Mouse (Mus musculus) hindlimb bud, embryonic 11.5 days (tissue): ENCODE measurements around the gene Tmem102.

Source experiments
- DNase-seq: peaks from one replicate; pipeline ENCODE4 v3.0.0-alpha.2; 2012; ENCODE audit warnings: low read depth, low spot score; ENCODE audit errors: extremely low spot score

Gene Tmem102

DNA sequence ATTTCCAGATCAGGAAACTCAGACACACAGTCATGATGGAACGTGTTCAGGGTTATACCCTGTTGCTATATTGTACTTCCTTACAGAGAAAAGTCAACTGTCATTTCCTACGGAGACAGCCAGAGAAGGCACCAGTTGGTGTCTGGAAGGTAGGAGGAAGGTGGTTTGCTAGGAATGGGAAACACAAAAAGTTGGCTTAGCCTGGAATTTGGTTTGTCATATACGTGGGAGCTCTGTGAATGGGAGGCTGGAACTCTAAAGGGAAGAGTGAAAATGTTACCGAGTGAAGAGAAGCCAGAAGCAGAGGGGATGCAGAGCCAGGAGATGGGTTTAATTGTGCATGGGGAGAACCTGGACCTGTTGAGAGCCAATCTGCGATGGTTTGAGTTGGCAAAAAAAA lies 14.0 kb downstream of the Tmem102 start:
- no peak for DNase-seq

DNA sequence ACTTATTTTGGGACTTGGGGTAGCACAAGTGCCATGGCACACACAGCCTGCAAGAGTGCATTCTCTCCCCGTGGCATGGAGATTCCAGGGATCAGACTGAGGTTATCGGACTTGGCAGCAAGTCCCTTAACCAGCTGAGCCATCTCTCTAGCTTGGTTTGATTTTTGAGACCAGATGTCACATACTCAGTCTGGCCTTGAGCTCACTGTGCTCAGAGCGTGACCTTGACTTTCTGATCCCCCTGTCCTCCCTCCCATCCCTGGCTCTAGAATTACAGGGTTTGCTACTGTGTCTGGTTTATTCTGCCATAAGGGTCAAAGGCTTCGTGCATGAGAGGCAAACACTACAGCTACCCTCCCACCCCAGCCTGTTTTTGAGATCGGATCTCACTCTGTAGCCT lies 16.0 kb downstream of the Tmem102 start:
- DNase-seq, result no peak

DNA sequence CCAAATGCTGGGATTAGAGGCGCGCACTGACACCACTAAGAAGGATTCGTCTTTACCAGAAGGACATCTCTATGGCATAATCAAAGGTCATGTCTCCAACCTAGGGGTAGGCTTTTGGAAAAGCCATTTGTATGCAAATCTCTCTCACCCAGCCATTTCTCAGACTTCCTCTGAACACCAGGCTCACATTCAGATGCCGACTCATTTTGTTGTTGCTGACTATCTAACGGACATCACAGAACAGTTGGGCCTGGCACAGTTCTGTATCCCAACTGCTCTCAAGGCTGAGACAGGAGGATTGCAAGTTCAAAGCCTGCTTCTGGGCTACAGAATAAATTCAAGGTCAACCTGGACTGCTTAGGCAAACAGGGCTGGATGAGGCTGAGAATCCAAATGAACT lies 18.1 kb downstream of the Tmem102 start:
- DNase-seq, result no peak

DNA sequence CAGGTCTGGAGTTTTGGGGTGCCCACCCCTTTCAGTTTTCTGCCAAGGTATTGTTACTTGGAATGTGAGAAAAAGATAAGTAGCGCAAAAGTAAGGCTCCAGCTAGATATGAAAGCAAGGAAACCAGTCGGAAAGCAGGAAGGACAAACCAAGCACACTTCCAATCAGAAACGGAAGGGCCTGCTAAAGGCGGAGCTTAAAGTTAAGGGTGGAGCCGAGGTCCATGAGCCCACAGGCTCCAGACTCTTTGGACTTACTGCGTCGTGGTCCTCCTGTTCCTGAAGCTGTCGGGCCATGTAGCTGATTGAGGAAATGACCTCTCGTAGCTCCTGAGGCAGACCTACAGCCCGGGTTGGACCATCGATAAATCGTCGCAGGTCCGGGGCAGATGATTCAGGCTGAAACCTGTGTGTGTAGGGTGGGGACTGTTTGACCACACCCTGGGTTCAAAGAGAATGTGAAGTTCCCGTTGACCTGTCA lies 20.6 kb downstream of the Tmem102 start:
- no peak for DNase-seq

DNA sequence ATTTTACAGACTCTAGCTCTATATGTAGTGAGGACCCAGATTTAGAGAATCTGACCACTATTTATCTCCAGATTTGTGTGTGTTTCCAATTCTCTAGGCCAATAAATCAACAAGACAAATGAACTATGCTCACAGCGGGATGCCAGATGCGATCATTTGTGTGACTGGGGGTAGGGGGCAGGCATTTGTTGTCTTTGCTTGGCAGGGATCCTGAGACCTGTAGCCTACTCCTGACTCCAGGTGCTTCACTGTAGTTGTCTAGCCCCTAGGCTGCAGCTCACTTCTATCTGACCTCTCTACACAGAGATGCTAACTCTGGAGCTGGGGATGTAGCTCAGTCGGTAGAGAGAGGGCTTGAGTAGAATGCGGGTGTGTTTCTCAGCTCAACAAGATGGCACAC lies 23.6 kb downstream of the Tmem102 start:
- no peak for DNase-seq

DNA sequence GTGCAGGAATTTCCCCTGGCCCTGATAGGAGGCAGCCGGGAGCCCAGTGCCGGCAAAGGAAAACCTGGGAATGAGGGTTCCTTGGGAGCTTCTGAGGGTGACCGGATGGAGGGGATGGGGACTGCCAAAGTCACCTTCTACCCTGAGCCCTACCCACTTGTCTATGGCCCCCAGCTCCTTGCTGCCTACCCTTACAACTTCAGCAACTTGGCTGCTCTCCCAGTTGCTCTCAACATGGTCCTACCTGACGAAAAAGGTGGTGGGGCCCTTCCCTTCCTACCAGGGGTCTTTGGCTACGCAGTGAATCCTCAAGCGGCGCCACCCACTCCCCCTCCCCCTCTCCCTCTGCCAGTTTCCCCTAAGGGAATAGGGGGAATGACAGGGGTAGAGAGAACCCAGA lies 26.4 kb downstream of the Tmem102 start:
- no peak for DNase-seq

DNA sequence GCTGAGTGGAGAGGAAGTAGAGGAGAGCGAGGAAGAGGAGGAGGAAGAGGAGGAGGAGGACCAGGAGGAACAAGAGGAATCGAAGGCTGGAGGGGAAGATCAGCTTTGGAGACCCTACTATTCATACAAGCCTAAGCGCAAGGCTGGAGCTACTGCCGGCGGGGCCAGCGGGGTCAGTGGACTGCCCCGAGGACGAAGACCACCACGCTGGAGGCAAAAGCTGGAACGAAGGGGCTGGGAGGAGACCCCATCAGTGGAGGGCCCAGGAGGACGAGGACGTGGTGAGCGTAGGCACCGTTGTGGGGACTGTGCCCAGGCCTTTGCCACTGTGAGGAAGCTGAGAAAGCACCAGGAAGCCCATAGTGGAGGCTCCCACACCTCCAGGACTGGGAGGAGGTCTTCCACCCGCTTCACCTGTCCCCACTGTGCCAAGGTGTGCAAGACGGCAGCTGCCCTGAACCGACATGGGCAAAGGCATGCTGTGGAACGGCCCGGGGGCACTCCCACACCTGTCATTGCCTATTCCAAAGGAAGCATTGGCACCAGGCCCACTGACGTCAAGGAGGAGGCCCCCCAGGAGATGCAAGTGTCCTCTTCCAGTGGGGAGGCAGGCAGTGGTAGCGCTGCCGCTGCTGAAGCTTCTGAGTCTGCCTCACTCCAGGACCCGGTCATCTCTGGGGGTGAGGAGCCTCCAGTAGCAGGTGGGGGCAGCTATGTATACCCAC lies 27.0 kb downstream of the Tmem102 start:
- DNase-seq, result no peak

DNA sequence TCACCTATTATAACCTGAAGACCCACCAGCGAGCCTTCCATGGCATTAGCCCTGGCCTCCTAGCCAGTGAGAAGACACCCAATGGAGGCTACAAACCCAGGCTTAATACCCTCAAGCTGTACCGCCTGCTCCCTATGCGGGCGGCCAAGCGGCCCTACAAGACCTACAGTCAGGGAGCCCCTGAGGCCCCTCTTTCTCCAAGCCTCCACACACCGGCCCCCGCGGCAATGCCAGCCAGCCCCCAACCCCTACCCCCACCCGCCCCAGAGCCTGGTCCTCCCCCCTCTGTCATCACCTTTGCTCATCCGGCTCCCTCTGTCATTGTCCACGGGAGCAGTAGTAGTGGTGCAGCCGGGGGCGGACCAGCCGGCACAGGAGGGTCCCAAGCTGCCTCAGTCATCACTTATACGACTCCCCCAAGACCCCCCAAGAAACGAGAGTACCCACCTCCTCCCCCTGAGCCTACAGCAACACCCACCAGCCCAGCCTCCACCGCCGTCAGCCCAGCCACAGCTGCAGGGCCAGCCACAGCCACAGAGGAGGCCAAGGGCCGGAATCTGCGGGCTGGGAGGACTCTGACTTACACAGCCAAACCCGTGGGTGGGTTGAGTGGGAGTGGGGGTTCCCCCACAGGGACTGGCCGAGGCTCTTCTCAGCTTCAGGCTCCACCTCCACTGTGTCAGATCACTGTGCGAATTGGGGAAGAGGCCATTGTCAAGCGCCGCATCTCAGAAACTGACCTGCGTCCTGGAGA lies 27.7 kb downstream of the Tmem102 start:
- DNase-seq, result no peak

DNA sequence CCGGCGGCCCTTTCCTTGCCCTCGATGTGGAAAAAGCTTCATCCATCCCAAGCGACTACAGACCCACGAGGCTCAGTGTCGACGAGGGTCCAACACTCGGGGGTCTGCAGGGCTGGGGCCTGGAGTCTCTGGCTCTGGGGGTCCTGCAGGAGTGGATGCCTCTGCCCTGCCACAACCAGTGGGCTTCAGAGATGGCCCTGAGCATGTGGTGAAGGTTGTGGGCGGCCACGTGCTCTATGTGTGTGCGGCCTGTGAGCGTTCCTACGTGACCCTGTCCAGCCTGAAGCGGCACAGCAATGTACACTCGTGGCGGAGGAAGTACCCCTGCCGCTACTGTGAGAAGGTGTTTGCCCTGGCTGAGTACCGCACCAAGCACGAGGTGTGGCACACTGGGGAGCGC lies 28.9 kb downstream of the Tmem102 start:
- DNase-seq, result no peak

DNA sequence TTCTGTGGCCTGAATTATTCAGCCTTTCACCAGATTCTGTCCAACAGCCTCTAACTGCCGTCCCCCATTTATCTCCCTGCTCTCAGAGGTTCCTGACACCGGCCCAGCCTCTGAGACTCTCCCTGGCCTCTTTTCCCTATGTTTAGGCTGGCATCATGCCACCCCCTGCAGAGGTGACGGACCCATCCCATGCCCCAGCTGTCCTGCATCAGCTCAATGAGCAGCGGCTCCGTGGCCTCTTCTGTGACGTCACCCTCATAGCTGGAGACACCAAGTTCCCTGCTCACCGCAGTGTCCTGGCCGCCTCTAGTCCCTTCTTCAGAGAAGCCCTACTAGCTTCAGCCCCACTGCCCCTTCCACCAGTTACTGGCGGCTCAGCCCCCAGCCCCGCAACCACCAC lies 29.7 kb downstream of the Tmem102 start:
- no peak for DNase-seq

DNA sequence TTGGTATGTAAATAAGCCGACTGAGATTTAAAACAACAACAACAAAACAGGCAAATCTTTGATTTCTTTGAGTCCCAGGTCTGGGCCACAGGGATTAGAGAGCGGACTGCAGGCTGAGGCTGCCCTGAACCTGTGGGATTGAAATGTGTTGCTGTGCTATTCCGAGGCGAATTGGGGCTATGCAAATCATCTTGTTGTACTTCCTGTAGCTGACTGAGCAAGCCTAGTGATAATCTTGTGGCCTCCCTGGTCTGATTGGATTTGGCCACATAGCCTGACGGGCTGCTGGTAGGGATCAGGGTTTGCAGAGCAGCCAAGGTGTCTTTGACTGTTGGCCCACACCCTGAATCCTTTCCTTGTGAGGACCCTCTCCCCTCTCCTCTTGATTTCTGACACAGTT lies 30.5 kb downstream of the Tmem102 start:
- no peak for DNase-seq

DNA sequence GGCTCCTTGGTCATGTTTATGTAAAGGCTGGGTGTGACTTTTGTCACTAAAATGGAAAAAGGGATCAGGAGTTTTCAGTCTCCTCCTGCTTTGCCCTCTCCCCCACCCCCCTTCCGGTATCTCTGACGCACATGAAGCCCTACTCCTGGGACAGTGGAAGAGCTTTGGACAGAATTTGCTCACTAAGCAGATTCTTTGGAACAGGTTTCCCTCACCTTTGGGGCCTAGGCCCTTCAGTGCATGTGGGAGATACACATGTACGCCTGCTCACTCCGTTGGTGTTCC lies 37.9 kb downstream of the Tmem102 start:
- no peak for DNase-seq

DNA sequence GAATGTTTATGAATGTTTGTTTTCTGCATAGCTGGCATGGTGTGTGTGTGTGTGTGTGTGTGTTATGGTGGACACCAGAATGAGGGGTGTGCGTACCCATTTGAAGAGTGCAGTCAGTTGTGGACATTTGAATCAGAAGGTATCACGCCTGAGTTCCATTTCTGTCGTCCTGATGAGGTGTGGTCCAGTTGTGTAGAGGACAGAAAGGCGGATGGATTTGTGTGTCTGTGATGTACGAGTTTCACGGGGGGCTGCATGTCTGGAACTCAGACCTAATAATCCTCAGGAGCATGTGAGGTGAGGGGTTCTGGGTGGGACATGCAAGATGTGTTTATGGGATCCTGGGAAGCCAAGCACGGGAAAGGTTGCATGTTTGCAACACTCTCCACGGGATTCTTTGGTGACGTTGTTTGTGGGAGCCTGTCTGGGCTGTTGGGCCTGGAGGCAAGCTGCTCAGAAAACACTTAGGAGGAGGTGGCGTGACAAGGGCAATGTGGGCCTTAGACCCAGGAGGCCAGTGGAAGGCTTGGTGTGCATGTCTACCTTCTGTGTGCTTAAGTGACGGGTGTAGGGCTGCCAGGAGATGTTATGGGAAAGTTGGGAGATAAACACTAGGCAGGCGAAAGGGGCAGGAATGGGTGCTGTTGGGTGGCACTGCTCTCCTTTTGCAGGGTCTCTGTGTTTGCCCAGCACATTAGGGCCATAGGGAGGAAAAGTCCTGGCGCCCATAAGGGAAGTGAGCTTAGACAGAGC lies 38.4 kb downstream of the Tmem102 start:
- DNase-seq, result no peak

DNA sequence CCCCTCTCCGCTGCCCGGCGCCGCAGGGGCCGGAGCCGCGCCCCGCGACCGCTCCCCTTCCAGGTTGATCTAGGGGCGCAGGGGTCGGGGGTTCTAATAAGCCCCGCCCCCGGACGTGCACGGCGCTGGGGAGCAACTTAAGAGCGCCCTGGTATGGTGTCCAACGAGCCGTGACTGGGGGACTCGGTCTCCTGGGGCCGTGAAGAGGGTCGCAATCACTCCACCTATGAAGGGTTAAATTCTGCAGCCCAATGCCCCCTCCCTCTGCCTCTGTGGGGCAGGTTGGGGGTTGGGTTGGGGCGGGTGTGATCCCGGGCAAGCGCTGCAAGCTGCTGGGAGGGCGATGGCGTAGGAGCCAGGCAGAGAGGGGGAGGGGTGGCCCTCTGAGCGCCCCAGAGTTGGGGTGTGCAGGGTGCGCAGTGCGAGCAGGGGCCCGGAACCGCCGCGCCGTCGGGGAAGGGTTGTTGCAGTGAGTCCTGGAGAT lies 39.3 kb downstream of the Tmem102 start:
- no peak for DNase-seq

DNA sequence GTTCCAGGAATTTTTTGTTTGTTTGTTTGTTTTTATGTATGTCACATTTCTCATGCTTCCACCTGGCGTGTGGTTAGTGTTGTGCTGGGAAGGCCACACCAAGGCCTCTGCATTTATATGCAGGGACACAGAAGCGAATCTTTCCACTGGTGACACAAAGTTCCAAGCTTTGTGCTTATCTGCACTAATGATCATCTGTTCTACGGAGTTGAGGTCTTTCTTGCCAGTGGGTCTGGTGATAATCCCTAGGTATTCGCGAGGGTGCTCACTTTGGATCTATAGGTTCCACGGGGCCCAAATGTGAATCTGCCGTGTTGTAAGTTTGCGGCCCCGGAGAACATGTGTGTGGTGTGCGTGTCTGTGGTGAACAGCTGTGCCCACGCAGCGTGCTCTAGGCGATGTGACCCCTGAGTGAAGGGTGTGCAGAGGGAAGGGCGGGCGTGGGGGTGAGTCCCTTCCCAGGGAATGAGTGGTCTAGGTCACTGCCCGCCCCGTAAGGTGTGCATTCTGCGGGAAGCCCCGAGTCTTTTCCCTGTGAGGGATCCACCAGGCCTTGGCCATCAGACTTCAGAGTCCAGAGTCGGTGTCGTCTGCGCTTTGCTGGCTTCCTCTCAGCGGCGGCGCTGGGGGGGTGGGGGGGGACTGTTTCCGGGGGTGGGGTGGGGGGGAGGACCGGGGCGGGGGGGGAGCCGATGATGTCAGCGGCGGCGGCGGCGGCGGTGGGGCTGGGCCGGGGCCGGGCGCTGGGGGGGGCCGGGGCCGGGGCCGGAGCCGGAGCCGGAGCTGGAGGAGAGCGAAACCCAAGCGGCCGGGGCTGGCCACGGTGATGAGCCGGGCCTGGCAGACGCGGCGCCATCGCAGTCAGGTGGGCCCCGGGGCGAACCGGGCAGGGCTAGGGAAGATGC lies 40.0 kb downstream of the Tmem102 start, which contains the start of gene Zbtb4:
Gene Zbtb4 (plus strand): TSS at position 692 of the 905 bp plus-strand sequence.
- no peak for DNase-seq

DNA sequence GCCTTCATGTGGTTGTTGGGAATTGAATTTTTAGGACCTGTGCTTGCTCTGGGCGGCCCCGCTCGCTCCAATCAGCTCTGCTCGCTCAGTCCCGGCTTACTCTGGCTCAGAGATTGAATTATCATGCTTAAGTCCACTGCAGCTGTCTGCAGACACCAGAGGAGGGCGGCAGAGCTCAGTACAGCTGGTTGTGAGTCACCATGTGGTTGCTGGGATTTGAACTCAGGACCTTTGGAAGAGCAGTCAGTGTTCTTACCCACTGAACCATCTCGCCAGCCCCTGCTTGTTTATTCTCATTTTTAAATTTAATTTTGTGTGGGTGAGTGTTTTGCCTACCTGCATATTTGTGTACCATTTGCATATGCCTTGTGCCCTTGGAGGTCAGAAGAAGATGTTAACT lies 41.9 kb downstream of the Tmem102 start:
- DNase-seq, result no peak

DNA sequence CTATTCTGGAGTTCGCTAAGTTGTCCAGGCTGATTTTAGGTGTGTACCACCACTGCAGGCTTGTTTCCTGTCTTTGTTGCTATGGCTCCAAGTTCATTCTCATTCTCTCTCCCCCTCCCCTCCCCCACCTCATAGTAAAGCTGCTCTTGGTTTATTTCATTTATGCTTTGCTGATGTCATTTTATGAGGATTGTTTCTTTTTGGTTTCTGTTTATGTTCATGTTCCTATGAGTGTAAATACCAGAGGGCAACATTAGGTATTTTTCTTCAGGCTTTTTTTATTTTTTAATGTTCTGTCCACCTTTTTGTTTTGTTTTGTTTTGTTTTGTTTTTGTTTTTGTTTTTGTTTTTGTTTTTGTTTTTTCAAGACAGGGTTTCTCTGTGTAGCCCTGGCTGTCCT lies 43.6 kb downstream of the Tmem102 start, which contains the start of gene Slc35g3:
Gene Slc35g3 (minus strand): TSS at position 101 of the 400 bp plus-strand sequence.
- DNase-seq, result no peak

DNA sequence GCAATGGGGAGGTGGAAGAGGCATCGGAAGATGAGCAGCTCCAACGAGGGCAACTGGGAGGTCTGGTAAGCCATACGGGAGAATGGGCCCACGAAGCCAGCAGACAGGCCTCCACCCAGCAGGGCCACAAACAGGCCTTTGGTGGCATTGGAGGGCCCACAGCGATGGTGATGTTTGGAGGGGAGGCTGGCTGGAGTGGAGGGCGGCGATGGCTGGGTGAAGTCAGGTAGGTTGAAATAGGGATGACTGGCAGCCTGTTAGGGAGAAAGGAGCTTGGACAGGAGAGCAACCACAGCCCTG lies 44.6 kb downstream of the Tmem102 start:
- no peak for DNase-seq

DNA sequence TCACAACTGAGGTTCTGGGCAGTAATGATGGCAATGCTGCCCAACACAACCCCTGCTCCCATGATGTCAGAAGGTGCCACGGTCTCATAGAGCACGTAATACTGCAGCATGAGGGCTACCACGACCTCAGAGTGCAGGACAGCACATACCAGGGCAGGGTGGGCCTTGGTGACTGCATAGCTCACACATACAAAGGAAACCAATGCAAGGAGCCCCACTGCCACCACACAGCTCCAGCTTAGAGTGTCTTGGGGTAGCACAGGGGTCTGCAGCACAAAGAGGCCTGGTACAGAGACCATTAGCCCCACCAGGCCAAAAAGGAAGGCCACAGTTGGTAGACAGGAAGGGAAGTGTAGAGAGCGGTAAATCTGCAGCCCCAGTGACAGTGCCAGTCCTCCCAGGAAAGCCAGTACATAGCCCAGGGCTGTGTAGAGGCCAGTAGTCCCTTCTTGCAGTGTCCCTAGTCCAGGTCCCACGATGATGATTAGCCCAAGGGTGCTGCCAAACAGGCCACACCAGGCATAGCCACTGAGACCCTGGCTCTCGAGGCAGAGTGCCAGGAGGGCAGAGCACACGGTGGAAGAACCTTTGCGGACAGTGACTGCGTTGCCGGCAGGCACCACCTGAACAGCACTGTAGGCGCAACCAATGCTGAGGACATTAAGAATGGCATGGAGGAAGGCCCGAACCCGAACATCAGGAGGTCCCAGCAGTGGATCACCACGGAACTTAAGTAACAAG lies 45.1 kb downstream of the Tmem102 start:
- DNase-seq, result no peak
